Mouse (Mus musculus): Measurements from ENCODE around the gene Zfp936.
"Not testable (repeated sequence)": the region's sequence is repeated elsewhere in the genome, so short reads cannot be mapped to it uniquely, and the experiment has no call there.

The Zfp936 gene

DNA sequence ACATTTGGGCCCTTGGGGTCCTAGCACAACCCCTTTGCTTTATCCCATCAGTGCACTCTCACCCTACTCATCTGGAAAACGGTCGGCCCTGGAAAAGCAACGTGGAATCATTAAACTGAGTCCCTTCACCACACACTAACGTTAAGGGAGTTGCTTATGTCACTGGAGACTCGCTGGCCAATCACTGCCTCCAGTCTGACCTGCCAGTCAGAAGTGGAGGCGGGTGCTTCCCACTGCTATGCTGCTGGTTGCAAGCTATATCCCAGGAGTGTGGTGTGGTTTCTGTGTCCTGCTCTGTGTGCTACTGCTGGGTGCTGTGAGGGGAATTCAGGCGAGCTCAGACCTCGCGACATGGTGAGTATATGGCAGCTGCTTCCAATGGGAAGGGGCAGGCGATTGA is at the start of gene Zfp936:
Gene Zfp936, plus strand, starts transcription at position 301 of the 400 bp plus-strand sequence.
- not testable (repeated sequence) for DNase-seq (ENCODE audit: extremely low spot score)

DNA sequence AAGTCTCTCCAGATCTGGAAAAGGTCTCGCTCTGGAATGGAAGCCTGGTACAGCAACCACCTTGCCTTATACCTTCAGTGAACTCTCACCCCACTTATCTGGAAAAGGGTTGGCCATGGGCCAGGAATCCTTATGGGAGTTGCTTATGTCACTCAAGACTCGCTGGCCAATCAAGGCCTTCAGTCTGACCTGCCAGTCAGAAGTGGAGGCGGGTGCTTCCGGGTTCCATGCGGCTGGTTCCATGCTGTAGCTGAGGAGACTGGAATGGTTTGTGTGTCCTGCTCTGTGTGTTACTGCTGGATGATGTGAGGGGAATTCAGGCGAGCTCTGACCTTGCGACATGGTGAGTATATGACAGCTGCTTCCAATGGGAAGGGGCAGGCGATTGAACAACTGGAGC is 36.2 kb upstream of the Zfp936 start:
- no peak for DNase-seq (ENCODE audit: extremely low spot score)

DNA sequence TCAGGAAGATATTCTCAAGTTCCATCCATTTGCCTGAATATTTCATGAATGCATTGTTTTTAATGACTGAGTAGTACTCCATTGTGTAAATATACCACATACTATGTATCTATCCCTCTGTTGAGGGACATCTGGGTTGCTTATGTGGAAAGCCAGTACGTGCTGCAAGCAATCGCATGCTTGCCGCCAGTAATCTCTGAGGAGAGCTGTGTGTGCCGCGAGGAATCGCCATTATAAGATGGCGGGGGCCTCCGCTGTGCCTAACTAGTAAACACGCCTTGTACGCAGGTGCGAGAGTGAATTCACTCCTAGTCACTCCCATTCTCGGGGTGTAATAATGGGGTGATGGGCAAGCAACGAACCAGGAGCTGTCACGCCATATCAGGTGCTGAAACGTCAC is 14.7 kb downstream of the Zfp936 start:
- DNase-seq (ENCODE audit: extremely low spot score), result not testable (repeated sequence)

DNA sequence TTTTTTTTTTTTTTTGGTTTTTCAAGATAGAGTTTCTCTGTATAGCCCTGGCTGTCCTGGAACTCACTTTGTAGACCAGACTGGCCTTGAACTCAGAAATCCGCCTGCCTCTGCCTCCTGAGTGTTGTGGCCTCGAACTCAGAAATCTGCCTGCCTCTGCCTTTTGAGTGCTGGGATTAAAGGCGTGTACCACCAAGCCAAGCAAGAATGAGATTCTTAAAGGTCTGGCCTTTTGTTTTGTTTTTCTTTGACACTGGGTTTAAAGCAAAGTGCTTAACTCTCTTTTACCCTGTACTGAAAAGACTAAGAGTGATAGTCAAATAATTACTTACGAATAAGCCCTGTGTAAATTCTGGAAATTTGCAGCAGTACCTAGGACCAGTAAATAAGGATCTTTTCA is 50.1 kb downstream of the Zfp936 start:
- DNase-seq (ENCODE audit: extremely low spot score), result not testable (repeated sequence)

DNA sequence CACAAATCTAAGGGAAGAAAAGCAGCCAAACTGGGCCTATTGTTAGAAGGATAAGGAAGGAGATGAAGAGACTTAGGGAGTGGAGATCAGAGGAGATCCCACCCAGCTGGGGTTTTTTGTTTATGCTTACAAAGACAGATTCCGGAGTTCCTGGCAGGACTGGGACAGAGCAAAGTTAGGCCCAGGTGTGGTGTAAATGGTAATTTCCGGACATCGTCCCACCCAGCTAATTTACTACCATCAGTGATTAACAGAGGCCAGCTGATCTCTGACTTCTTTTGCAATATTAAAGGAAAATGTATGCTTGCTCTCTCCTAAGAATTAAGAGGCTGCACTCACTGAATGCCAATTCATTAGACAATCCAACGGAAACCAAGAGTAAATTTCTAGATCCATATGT is 53.1 kb downstream of the Zfp936 start:
- DNase-seq (ENCODE audit: extremely low spot score), result not testable (repeated sequence)

DNA sequence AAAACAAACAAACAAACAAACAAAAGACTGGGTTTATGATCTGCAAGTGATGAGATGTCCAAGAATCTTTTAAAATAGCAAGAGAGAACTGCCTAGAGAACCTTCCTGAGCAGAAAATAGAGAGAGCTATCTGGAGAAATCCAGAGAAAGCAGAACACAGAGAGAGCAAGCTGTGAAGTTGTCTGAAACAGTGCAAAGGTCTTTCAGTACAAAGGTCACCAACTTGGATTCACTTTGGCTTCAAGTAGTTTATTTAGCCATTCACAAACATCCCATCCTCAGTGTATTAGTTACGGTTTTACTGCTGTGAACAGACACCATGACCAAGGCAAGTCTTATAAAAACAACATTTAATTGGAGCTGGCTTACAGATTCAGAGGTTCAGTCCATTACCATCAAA is 53.8 kb downstream of the Zfp936 start:
- not testable (repeated sequence) for DNase-seq (ENCODE audit: extremely low spot score)

DNA sequence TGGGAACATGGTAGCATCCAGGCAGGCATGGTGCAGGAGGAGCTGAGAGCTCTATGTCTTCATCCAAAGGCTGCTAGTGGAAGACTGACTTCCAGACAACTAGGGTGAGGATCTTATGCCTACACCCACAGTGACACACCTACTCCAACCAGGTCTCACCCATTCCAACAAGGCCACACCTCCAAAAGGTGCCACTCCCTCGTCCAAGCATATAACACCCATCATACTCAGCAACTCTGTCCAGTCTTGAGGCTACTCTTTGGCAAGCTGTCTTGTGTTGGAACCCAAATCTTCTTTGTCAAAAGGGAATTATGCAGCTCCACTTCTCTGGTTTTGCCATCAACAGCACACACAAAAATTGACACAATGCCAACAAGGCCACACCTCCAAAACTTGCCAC is 54.2 kb downstream of the Zfp936 start:
- DNase-seq (ENCODE audit: extremely low spot score), result not testable (repeated sequence)

DNA sequence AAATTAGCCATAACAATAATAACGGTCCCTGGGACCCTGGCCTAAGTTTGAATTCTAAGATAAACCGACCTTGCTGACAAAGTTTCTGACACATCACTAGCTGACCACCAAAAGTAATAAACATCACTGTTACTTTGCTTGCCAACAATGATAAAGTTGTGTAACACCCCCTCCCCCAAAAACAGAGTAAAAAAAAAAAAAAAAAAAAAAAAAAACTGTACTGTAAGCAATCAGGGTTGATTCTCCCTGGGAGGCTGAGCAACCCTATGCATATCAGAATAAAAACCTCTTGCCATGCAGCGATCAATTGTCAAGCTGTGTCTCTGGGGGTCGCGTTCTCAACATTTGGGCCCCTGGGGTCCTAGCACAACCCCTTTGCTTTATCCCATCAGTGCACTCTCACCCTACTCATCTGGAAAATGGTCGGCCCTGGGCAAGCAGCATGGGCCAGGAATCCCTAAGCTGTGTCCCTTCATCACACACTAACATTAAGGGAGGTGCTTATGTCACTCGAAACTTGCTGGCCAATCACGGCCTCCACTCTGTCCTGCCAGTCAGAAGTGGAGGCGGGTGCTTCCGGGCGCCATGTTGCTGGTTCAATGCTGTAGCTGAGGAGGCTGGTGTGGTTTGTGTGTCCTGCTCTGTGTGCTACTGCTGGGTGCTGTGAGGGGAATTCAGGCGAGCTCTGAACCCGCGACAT is 63.1 kb downstream of the Zfp936 start:
- DNase-seq (ENCODE audit: extremely low spot score), result no peak

DNA sequence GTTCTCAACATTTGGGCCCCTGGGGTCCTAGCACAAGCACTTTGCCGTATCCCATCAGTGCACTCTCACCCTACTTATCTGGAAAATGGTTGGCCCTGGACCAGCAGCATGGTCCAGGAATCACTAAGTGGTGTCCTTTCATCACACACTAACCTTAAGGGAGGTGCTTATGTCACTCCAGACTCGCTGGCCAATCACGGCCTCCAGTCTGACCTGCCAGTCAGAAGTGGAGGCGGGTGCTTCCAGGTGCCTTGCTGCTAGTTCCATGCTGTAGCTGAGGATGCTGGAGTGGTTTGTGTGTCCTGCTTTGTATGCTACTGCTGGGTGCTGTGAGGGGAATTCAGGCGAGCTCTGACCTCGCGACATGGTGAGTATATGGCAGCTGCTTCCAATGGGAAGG is 99.8 kb downstream of the Zfp936 start:
- not testable (repeated sequence) for DNase-seq (ENCODE audit: extremely low spot score)
